Mouse (Mus musculus) brain, embryonic 14.5 days (tissue): ENCODE measurements at regions not wholly inside any gene's neighbourhood (a gene's known extent, or its start where the extent isn't known, plus 50 kb on each side); places are given as distances from the start of the nearest gene placed in this dataset.

Source experiments
- CTCF ChIP-seq: fragments of 200-500 bp; IDR thresholded peaks from 2 replicates; pipeline ENCODE4 v1.5.1; 2012; ENCODE audit warnings: inconsistent platforms, mild to moderate bottlenecking, moderate library complexity, borderline replicate concordance; ENCODE audit not compliant: insufficient read depth, insufficient read length; ENCODE audit errors: extremely low read depth
- POLR2A ChIP-seq: fragments of 200-500 bp; IDR thresholded peaks from 2 replicates; pipeline ENCODE4 v1.6.1; 2012; ENCODE audit warnings: mild to moderate bottlenecking, inconsistent platforms, borderline replicate concordance; ENCODE audit not compliant: poor library complexity, insufficient read depth, insufficient read length, severe bottlenecking; ENCODE audit errors: extremely low read depth

- TF ChIP-seq CTCF: no peak
- TF ChIP-seq POLR2A: no peak
Measured at GRCm38 (mm10) chr17:80886211-80886701, 58.2 kb upstream of the Tmem178 start.
